Mouse (Mus musculus) embryonic facial prominence, embryonic 11.5 days (tissue): ENCODE data around the gene Fars2. TPM values are rescaled to one million over a fixed set of nuclear protein-coding genes. Genes with fewer than 3 reads are reported as not detected.

Experiments used
- ATAC-seq: fragments of 200-750 bp; cut with Nextera tagmentation; replicated peaks from 2 replicates; pipeline ENCODE4 v1.8.0; 2017; ENCODE audit warnings: low read depth; ENCODE audit not compliant: insufficient number of reproducible peaks, low FRiP score, low TSS enrichment
- DNase-seq: peaks from one replicate; pipeline ENCODE4 v3.0.0-alpha.2; 2015; ENCODE audit warnings: low spot score
- H3K27ac ChIP-seq: fragments of 300-500 bp; sonication (generic); replicated peaks from 2 replicates; pipeline ENCODE4 v1.5.1; 2014; ENCODE audit warnings: mild to moderate bottlenecking, low read depth, low read length, control low read depth
- H3K27me3 ChIP-seq: fragments of 300-500 bp; sonication (generic); 2 replicates; pipeline ENCODE4 v1.6.1; 2014; ENCODE audit warnings: mild to moderate bottlenecking, low read length, moderate library complexity, mixed read lengths; ENCODE audit not compliant: control insufficient read depth, insufficient read depth
- H3K36me3 ChIP-seq: fragments of 300-500 bp; sonication (generic); replicated peaks from 2 replicates; pipeline ENCODE4 v1.6.1; 2014; ENCODE audit warnings: low read depth, mild to moderate bottlenecking, low read length, moderate library complexity, mixed read lengths; ENCODE audit not compliant: control insufficient read depth, insufficient read depth
- H3K4me1 ChIP-seq: fragments of 300-500 bp; sonication (generic); 2 replicates; pipeline ENCODE4 v1.6.1; 2014; ENCODE audit warnings: low read length, mixed read lengths; ENCODE audit not compliant: control insufficient read depth, insufficient read depth
- H3K4me2 ChIP-seq: fragments of 300-500 bp; sonication (generic); 2 replicates; pipeline ENCODE4 v1.6.1; 2014; ENCODE audit warnings: low read depth, mild to moderate bottlenecking, control low read depth, low read length, moderate library complexity
- H3K4me3 ChIP-seq: fragments of 300-500 bp; sonication (generic); 2 replicates; pipeline ENCODE4 v1.5.1; 2014; ENCODE audit warnings: low read depth, low read length, control low read depth
- H3K9ac ChIP-seq: fragments of 300-500 bp; sonication (generic); replicated peaks from 2 replicates; pipeline ENCODE4 v1.6.1; 2014; ENCODE audit warnings: mild to moderate bottlenecking, control low read depth, low read length
- H3K9me3 ChIP-seq: fragments of 300-500 bp; sonication (generic); replicated peaks from 2 replicates; pipeline ENCODE4 v1.6.1; 2016; ENCODE audit warnings: mild to moderate bottlenecking, low read length, inconsistent platforms, mixed read lengths; ENCODE audit not compliant: control insufficient read depth
- WGBS: fragments of 180-500 bp; shearing (Covaris S2); extraction: QIAGEN DNeasy Blood & Tissue Kit; methylation state at CpG from one replicate; pipeline ENCODE4 v1.1.7; 2014; 5-methylcytosine and 5-hydroxymethylcytosine counted together
- polyA plus RNA-seq: library from polyadenylated mRNA; unstranded; fragments of >200 nt; fragmentation: Nextera tagmentation; extraction: Ambion mirVana; gene quantifications from 2 replicates; pipeline ENCODE4 v1.2.1, GENCODE M21; 2014

The Fars2 gene
- polyA plus RNA-seq, 1 experiment from 2014 or later: 28.1 TPM

DNA sequence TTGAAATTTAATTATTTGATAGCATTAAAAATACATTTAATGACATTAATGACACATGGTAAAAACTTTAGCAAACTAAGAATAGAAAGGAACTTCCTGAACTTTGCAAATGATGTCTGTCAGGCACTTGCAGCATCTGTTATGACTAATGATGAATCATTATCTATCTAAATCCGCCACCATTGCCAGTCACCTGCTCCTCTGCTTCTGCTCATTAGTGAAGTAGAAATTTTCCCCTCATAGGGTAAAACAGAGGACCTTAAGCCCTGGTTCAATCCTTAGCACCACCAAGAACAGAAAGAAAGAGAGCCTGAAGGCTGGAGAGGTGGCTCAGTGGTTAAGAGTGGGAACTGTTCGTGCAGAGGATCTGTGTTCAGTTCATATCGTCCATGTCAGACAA lies 93.8 kb downstream of the Fars2 start:
- no peak for ATAC-seq

DNA sequence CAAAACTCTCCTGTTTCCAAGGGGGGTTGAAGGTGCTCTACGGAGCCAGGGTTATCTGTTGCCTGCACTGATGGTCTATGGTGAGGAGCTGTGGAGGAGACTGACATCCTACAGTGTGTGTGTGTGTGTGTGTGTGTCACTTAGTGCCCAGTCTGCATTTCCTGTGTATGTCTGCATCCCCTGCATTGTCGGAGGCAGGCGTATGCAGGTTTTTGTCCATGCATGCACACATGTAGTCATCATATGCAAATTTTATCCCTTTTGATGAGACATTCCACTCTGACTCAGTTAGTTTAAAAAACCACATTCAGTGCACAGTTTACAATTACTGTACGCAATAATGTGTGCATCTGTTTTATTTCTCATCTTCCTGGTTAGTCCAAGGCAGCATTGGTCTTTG lies 96.8 kb downstream of the Fars2 start:
- Histone ChIP-seq H3K4me2 (no peak overlapping the region), H3K27me3 (no peaks in the 10 kb centered on the region), H3K36me3 (no peaks in the 10 kb centered on the region), H3K9me3 (no peaks in the 10 kb centered on the region), H3K4me1 (no peaks in the 10 kb centered on the region), H3K27ac (no peak overlapping the region), H3K9ac (no peak overlapping the region), H3K4me3 (no peak overlapping the region)
- ATAC-seq (no peak), DNase-seq (no peak)
- WGBS: 87% methylated on average over 4 of the region's 4 CpGs

More for the DNA sequence above, 93.8 kb downstream of the Fars2 start:
- Histone ChIP-seq H3K4me2 (no peak overlapping the region), H3K4me3 (no peak overlapping the region), H3K9me3 (no peaks in the 10 kb centered on the region), H3K4me1 (no peaks in the 10 kb centered on the region), H3K27ac (no peak overlapping the region), H3K36me3 (no peaks in the 10 kb centered on the region), H3K27me3 (no peaks in the 10 kb centered on the region), H3K9ac (no peak overlapping the region)
- 88% methylated on average over 3 of the region's 3 CpGs for WGBS
- no peak for DNase-seq

DNA sequence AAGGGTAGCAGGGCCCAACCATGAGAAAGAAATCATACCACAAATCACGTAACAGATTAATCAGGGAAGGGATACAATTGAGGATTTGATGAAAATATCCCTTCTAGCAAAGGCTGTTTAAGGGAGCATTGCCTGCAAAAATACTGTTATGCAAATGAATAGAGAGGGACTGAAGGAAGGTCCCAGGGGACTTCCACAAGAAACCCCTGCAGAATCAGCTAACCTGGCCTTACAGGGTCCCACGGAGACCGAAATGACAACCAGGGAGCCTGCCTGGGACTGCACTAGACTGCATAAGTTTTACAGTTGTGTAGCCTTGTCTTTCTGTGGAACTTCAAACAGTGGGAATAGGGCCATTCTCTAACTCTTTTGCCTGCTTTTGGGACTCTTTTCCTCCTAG lies 98.8 kb downstream of the Fars2 start:
- ATAC-seq: no peak
- Histone ChIP-seq H3K27me3 (no peaks in the 10 kb centered on the region), H3K9ac (no peak overlapping the region), H3K4me1 (no peaks in the 10 kb centered on the region), H3K36me3 (no peaks in the 10 kb centered on the region), H3K27ac (no peak overlapping the region), H3K9me3 (no peaks in the 10 kb centered on the region), H3K4me2 (no peak overlapping the region), H3K4me3 (no peak overlapping the region)
- no peak for DNase-seq
- 84% methylated on average over 3 of the region's 3 CpGs for WGBS

DNA sequence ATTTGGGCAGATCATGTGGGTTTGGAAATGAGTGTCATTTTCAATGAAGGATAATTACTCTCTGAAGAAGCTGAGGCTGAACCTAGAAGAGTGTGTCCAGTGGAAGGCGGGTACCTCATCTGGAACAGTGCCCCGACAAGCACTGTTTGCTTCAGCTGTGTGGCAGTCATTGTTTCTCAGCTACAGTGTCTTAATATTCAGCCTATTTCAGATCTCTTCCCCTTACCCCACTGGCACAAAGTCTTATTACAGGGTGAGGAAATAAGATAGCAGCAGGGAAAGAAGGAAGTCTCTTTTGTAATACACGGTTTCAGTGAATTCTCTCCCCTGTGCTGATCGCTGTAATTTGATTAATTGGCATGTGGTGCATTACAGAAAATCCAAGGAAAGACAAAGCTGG lies 101.1 kb downstream of the Fars2 start:
- Histone ChIP-seq H3K4me2 (no peak overlapping the region), H3K9me3 (no peaks in the 10 kb centered on the region), H3K36me3 (no peaks in the 10 kb centered on the region), H3K4me3 (no peak overlapping the region), H3K27ac (no peak overlapping the region), H3K4me1 (no peaks in the 10 kb centered on the region), H3K27me3 (no peaks in the 10 kb centered on the region), H3K9ac (no peak overlapping the region)
- DNase-seq (no peak), ATAC-seq (no peak)
- 75% methylated on average over 4 of the region's 4 CpGs for WGBS

DNA sequence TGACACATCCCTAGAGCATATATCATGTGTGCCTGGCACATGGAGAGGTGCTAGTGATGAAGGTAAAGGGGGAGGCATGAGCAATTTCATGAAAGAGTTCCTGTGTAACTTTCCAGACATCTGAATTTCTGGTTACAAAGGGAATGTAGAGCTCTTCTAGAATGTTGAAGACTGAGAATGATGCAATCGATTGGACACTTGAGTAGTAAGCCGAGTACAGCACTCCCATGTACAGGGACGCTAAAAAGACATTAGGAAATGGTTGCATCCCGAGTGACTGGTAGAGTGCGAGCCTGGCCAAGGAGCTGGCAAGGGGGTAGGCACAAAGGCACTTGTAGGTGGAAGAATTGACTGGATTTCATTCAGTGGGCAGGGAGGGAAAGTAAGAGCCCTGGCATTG lies 102.3 kb downstream of the Fars2 start:
- Histone ChIP-seq H3K27ac (no peak overlapping the region), H3K4me2 (no peak overlapping the region), H3K4me3 (no peak overlapping the region), H3K4me1 (no peaks in the 10 kb centered on the region), H3K36me3 (no peaks in the 10 kb centered on the region), H3K27me3 (no peaks in the 10 kb centered on the region), H3K9me3 (no peaks in the 10 kb centered on the region), H3K9ac (no peak overlapping the region)
- ATAC-seq (no peak), DNase-seq (no peak)
- WGBS: 97% methylated on average over 5 of the region's 5 CpGs

DNA sequence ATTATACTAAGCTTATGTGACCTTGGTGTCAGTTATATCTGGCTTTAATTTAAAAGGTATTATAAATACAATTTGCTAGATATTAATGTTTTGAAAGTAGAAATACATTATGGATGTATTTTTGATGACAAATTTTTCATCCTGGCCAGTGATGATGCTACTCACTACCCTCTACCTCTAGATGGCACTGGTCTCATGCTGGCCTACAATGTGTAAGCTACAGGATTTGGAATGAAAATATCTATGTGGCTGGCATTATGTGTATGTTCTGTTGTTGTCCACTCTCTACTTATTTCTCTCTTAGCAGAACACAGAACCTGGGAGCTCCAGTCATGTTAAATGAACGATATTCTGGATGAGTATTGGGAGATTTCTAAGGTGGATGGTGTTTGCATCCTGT lies 104.7 kb downstream of the Fars2 start:
- no peak overlapping the region for H3K9ac ChIP-seq
- H3K4me1 ChIP-seq: no peaks in the 10 kb centered on the region
- 83% methylated on average over 1 of the region's 1 CpGs for WGBS
- no peaks in the 10 kb centered on the region for H3K27me3 ChIP-seq
- DNase-seq: no peak
- no peak overlapping the region for H3K27ac ChIP-seq
- H3K9me3 ChIP-seq: no peaks in the 10 kb centered on the region
- H3K4me3 ChIP-seq: no peak overlapping the region
- ATAC-seq: no peak
- no peaks in the 10 kb centered on the region for H3K36me3 ChIP-seq
- H3K4me2 ChIP-seq: no peak overlapping the region

DNA sequence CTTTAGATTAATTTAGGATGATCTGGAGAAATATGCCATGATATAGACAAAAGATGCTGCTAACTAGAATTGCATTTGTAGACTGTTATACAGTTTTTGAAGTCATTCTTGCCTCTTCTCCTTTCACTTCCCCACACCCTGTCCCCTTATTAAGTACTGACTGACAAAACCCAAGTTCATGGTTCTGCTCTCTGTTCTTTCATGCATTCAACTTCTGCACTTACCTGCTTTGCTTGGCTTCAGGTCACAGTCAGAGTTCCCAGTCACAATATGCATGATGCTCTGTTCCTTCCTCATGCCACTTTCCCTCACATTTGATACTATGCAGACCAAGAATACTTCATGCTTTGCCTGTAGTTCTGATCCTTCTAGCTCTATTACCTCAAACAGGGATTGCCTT lies 105.5 kb downstream of the Fars2 start:
- Histone ChIP-seq H3K27me3 (no peaks in the 10 kb centered on the region), H3K4me2 (no peak overlapping the region), H3K4me3 (no peak overlapping the region), H3K9me3 (no peaks in the 10 kb centered on the region), H3K36me3 (no peaks in the 10 kb centered on the region), H3K9ac (no peak overlapping the region), H3K4me1 (no peaks in the 10 kb centered on the region), H3K27ac (no peak overlapping the region)
- no peak for ATAC-seq
- DNase-seq: no peak

DNA sequence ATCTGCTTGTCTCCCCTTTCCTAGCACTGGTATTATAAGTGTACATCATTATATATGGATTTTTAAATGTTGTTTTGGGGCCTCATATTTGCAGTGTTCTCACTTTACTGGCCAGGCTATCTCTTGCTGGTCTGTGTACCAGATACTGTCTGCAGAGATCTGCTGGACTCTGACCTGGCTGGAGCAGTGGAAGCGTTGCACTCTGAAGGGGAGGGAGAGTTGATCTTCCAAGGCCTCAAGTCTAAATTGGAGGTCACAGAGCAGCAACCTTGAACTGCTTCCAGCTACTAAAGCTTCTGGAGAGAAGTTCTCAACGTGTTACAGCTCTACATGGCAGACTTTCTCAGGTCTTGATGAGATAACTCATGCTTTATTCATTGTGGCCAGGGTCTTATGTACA lies 107.2 kb downstream of the Fars2 start:
- no peak overlapping the region for H3K4me2 ChIP-seq
- no peak overlapping the region for H3K9ac ChIP-seq
- DNase-seq: no peak
- no peaks in the 10 kb centered on the region for H3K36me3 ChIP-seq
- no peak overlapping the region for H3K4me3 ChIP-seq
- H3K27ac ChIP-seq: no peak overlapping the region
- 70% methylated on average over 2 of the region's 2 CpGs for WGBS
- ATAC-seq: no peak
- no peaks in the 10 kb centered on the region for H3K4me1 ChIP-seq
- H3K9me3 ChIP-seq: no peaks in the 10 kb centered on the region
- H3K27me3 ChIP-seq: no peaks in the 10 kb centered on the region

DNA sequence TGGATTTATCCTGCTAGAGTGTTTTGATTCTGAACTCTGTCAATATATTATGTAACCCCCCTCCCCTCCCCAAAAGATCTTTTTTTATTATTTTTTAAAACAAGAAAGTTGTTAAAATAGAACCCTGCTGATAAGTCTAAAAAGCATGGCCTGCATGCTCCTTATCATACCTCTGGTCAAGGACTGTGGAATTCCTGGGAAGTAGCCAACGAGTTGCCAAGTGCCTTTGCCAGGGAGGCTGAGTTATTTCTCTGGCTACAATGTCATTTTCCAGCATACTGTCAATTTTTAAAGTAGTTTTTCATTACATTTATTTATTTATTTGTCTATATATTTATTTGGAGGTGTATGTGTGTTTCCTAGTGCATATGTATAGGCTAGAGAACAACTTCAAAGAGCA lies 125.0 kb downstream of the Fars2 start:
- Histone ChIP-seq H3K27ac (no peak overlapping the region), H3K4me3 (no peak overlapping the region), H3K9me3 (no peaks in the 10 kb centered on the region), H3K4me1 (no peaks in the 10 kb centered on the region), H3K36me3 (no peaks in the 10 kb centered on the region), H3K9ac (no peak overlapping the region), H3K4me2 (no peak overlapping the region), H3K27me3 (no peaks in the 10 kb centered on the region)
- ATAC-seq (no peak), DNase-seq (no peak)
- 76% methylated on average over 1 of the region's 1 CpGs for WGBS
